Mouse (Mus musculus) embryonic facial prominence, embryonic 12.5 days (tissue): ENCODE measurements around the gene Fam81b. TPM values are rescaled to one million over a fixed set of nuclear protein-coding genes. Genes with fewer than 3 reads are reported as not detected.
"Not testable (repeated sequence)": the region's sequence is repeated elsewhere in the genome, so short reads cannot be mapped to it uniquely, and the experiment has no call there.

Experiments
- ATAC-seq: fragments of 200-750 bp; cut with Nextera tagmentation; 2 replicates; pipeline ENCODE4 v1.8.0; 2017; ENCODE audit not compliant: insufficient number of reproducible peaks, insufficient read depth, low FRiP score, low TSS enrichment
- H3K27ac ChIP-seq: fragments of 300-500 bp; sonication (generic); 2 replicates; pipeline ENCODE4 v1.5.1; 2016; ENCODE audit warnings: mild to moderate bottlenecking
- H3K27me3 ChIP-seq: fragments of 300-500 bp; sonication (generic); 2 replicates; pipeline ENCODE4 v1.6.1; 2016; ENCODE audit warnings: mild to moderate bottlenecking, moderate library complexity
- H3K36me3 ChIP-seq: fragments of 300-500 bp; sonication (generic); 2 replicates; pipeline ENCODE4 v1.6.1; 2016; ENCODE audit warnings: mild to moderate bottlenecking
- H3K4me1 ChIP-seq: fragments of 300-500 bp; sonication (generic); 2 replicates; pipeline ENCODE4 v1.6.1; 2016
- H3K4me2 ChIP-seq: fragments of 300-500 bp; sonication (generic); replicated peaks from 2 replicates; pipeline ENCODE4 v1.6.1; 2016; ENCODE audit warnings: mild to moderate bottlenecking, moderate library complexity
- H3K4me3 ChIP-seq: fragments of 300-500 bp; sonication (generic); 2 replicates; pipeline ENCODE4 v1.5.1; 2016; ENCODE audit warnings: mild to moderate bottlenecking
- H3K9ac ChIP-seq: fragments of 300-500 bp; sonication (generic); 2 replicates; pipeline ENCODE4 v1.6.1; 2016; ENCODE audit warnings: mild to moderate bottlenecking, moderate library complexity
- H3K9me3 ChIP-seq: fragments of 300-500 bp; sonication (generic); 2 replicates; pipeline ENCODE4 v1.6.1; 2016; ENCODE audit warnings: mild to moderate bottlenecking, moderate library complexity
- WGBS: fragments of 180-500 bp; shearing (Covaris S2); methylation state at CpG from one replicate; pipeline ENCODE4 v1.1.7; 2016; 5-methylcytosine and 5-hydroxymethylcytosine counted together
- polyA plus RNA-seq: library from polyadenylated mRNA; unstranded; fragments of >200 nt; fragmentation: Nextera tagmentation; extraction: Ambion mirVana; gene quantifications from 2 replicates; pipeline ENCODE4 v1.2.1, GENCODE M21; 2016

The Fam81b gene
- polyA plus RNA-seq: not detected in 2 replicates

- H3K4me1 ChIP-seq: no peaks in the 10 kb centered on the region
- H3K9ac ChIP-seq: no peak within 1 kb of the TSS
- H3K27me3 ChIP-seq: no peaks in the 10 kb centered on the region
- no peak within 1 kb of the TSS for H3K27ac ChIP-seq
- no peaks in the 10 kb centered on the region for H3K9me3 ChIP-seq
- no peaks in the 10 kb centered on the region for H3K36me3 ChIP-seq
- no peak within 1 kb of the TSS for H3K4me2 ChIP-seq
- no peak within 1 kb of the TSS for H3K4me3 ChIP-seq
- ATAC-seq: no peak
- WGBS: 33% methylated on average over 7 of the region's 7 CpGs
These were observed at the start of gene Fam81b for GRCm38 (mm10) chr13:76304637-76305122. Gene Fam81b, minus strand, starts transcription at chr13:76305072.

- H3K4me2 ChIP-seq, H3K36me3 ChIP-seq, H3K9me3 ChIP-seq, H3K9ac ChIP-seq, H3K27me3 ChIP-seq, H3K4me3 ChIP-seq, H3K4me1 ChIP-seq, H3K27ac ChIP-seq, ATAC-seq: not testable (repeated sequence)
- WGBS: 83% methylated on average over 21 of the region's 21 CpGs
These were observed 41.1 kb upstream of the Fam81b start for GRCm38 (mm10) chr13:76345941-76346340.

- no peak overlapping the region for H3K27ac ChIP-seq
- no peak overlapping the region for H3K4me3 ChIP-seq
- no peaks in the 10 kb centered on the region for H3K4me1 ChIP-seq
- no peaks in the 10 kb centered on the region for H3K36me3 ChIP-seq
- H3K9ac ChIP-seq: no peak overlapping the region
- H3K27me3 ChIP-seq: no peaks in the 10 kb centered on the region
- H3K9me3 ChIP-seq: no peaks in the 10 kb centered on the region
- WGBS: 73% methylated on average over 3 of the region's 3 CpGs
- H3K4me2 ChIP-seq: no peak overlapping the region
- ATAC-seq: no peak
These were observed 13.8 kb upstream of the Fam81b start for GRCm38 (mm10) chr13:76318635-76319034.

- Histone ChIP-seq H3K4me2 (no peak overlapping the region), H3K9ac (no peak overlapping the region), H3K4me3 (no peak overlapping the region), H3K4me1 (no peaks in the 10 kb centered on the region), H3K9me3 (no peaks in the 10 kb centered on the region), H3K27me3 (no peaks in the 10 kb centered on the region), H3K27ac (no peak overlapping the region), H3K36me3 (no peaks in the 10 kb centered on the region)
- ATAC-seq: no peak
- WGBS: 86% methylated on average over 7 of the region's 7 CpGs
These were observed 6.7 kb upstream of the Fam81b start for GRCm38 (mm10) chr13:76311580-76311979.

- 43% methylated on average over 1 of the region's 1 CpGs for WGBS
- H3K36me3 ChIP-seq: no peaks in the 10 kb centered on the region
- H3K9ac ChIP-seq: no peak overlapping the region
- no peaks in the 10 kb centered on the region for H3K9me3 ChIP-seq
- H3K4me2 ChIP-seq: no peak overlapping the region
- H3K4me3 ChIP-seq: no peak overlapping the region
- H3K27me3 ChIP-seq: no peaks in the 10 kb centered on the region
- H3K27ac ChIP-seq: no peak overlapping the region
- no peak for ATAC-seq
- H3K4me1 ChIP-seq: no peaks in the 10 kb centered on the region
These were observed 3.9 kb upstream of the Fam81b start for GRCm38 (mm10) chr13:76308811-76309210.

GRCm38 (mm10) chr13:76305655-76306365, 938 bp upstream of the Fam81b start:
- H3K9ac ChIP-seq: no peak overlapping the region
- no peaks in the 10 kb centered on the region for H3K4me1 ChIP-seq
- H3K36me3 ChIP-seq: no peaks in the 10 kb centered on the region
- H3K4me2 ChIP-seq: no peak overlapping the region
- H3K27ac ChIP-seq: no peak overlapping the region
- WGBS: 60% methylated on average over 2 of the region's 2 CpGs
- H3K27me3 ChIP-seq: no peaks in the 10 kb centered on the region
- H3K9me3 ChIP-seq: no peaks in the 10 kb centered on the region
- ATAC-seq: no peak
- no peak overlapping the region for H3K4me3 ChIP-seq

- Histone ChIP-seq H3K4me2 (no peak overlapping the region), H3K27me3 (no peaks in the 10 kb centered on the region), H3K27ac (no peak overlapping the region), H3K4me1 (no peaks in the 10 kb centered on the region), H3K9me3 (no peaks in the 10 kb centered on the region), H3K9ac (no peak overlapping the region), H3K4me3 (no peak overlapping the region), H3K36me3 (no peaks in the 10 kb centered on the region)
- no peak for ATAC-seq
- 83% methylated on average over 3 of the region's 3 CpGs for WGBS
These were observed 369 bp upstream of the Fam81b start for GRCm38 (mm10) chr13:76305241-76305640.

GRCm38 (mm10) chr13:76304201-76304600, 671 bp downstream of the Fam81b start:
- no peak for ATAC-seq
- 75% methylated on average over 1 of the region's 1 CpGs for WGBS

GRCm38 (mm10) chr13:76303160-76303559, 1.7 kb downstream of the Fam81b start:
- no peaks in the 10 kb centered on the region for H3K4me1 ChIP-seq
- H3K4me2 ChIP-seq: no peak overlapping the region
- no peak overlapping the region for H3K9ac ChIP-seq
- no peaks in the 10 kb centered on the region for H3K27me3 ChIP-seq
- no peak overlapping the region for H3K27ac ChIP-seq
- no peak for ATAC-seq
- no peaks in the 10 kb centered on the region for H3K36me3 ChIP-seq
- no peaks in the 10 kb centered on the region for H3K9me3 ChIP-seq
- 81% methylated on average over 1 of the region's 1 CpGs for WGBS
- no peak overlapping the region for H3K4me3 ChIP-seq

More at GRCm38 (mm10) chr13:76304201-76304600, 671 bp downstream of the Fam81b start:
- Histone ChIP-seq H3K36me3 (no peaks in the 10 kb centered on the region), H3K27me3 (no peaks in the 10 kb centered on the region), H3K9me3 (no peaks in the 10 kb centered on the region), H3K9ac (no peak overlapping the region), H3K27ac (no peak overlapping the region), H3K4me3 (no peak overlapping the region), H3K4me2 (no peak overlapping the region), H3K4me1 (no peaks in the 10 kb centered on the region)

- WGBS: 87% methylated on average over 2 of the region's 2 CpGs
- no peaks in the 10 kb centered on the region for H3K4me1 ChIP-seq
- no peak overlapping the region for H3K9ac ChIP-seq
- no peaks in the 10 kb centered on the region for H3K36me3 ChIP-seq
- H3K27me3 ChIP-seq: no peaks in the 10 kb centered on the region
- no peak overlapping the region for H3K27ac ChIP-seq
- no peak overlapping the region for H3K4me2 ChIP-seq
- no peaks in the 10 kb centered on the region for H3K9me3 ChIP-seq
- ATAC-seq: no peak
- no peak overlapping the region for H3K4me3 ChIP-seq
These were observed 2.8 kb downstream of the Fam81b start for GRCm38 (mm10) chr13:76302056-76302455.

- ATAC-seq: no peak
- H3K27me3 ChIP-seq: no peaks in the 10 kb centered on the region
- H3K9me3 ChIP-seq: no peaks in the 10 kb centered on the region
- no peak overlapping the region for H3K27ac ChIP-seq
- H3K36me3 ChIP-seq: no peaks in the 10 kb centered on the region
- no peaks in the 10 kb centered on the region for H3K4me1 ChIP-seq
- 74% methylated on average over 4 of the region's 4 CpGs for WGBS
- no peak overlapping the region for H3K4me3 ChIP-seq
- no peak overlapping the region for H3K9ac ChIP-seq
- no peak overlapping the region for H3K4me2 ChIP-seq
These were observed 12.8 kb downstream of the Fam81b start for GRCm38 (mm10) chr13:76292050-76292449.

- H3K27me3 ChIP-seq: no peaks in the 10 kb centered on the region
- no peak overlapping the region for H3K27ac ChIP-seq
- H3K4me3 ChIP-seq: no peak overlapping the region
- no peak for ATAC-seq
- no peaks in the 10 kb centered on the region for H3K9me3 ChIP-seq
- H3K36me3 ChIP-seq: no peaks in the 10 kb centered on the region
- no peak overlapping the region for H3K9ac ChIP-seq
- H3K4me1 ChIP-seq: no peaks in the 10 kb centered on the region
- WGBS: 88% methylated on average over 3 of the region's 3 CpGs
- no peak overlapping the region for H3K4me2 ChIP-seq
These were observed 20.3 kb downstream of the Fam81b start for GRCm38 (mm10) chr13:76284597-76284996.
